Mouse (Mus musculus): ENCODE measurements around the gene Vmn1r170. TPM values are rescaled to one million over a fixed set of nuclear protein-coding genes. Genes with fewer than 3 reads are reported as not detected.

Gene Vmn1r170
- not detected for polyA plus RNA-seq (2012; fragmentation: generic; extraction: Trizol)

GRCm38 (mm10) chr7:23605875-23606274 lies at the start of gene Vmn1r170:
Gene Vmn1r170, plus strand, starts transcription at chr7:23606175.

GRCm38 (mm10) chr7:23575226-23575625 lies 30.7 kb upstream of the Vmn1r170 start, which contains the start of gene Vmn1r169:
Gene Vmn1r169, plus strand, starts transcription at chr7:23575526.

GRCm38 (mm10) chr7:23630422-23630821 lies 24.4 kb downstream of the Vmn1r170 start, which contains the start of gene Vmn1r171:
Gene Vmn1r171, plus strand, starts transcription at chr7:23630722.

Other genes with a start within 250 kb of the Vmn1r170 start
- gene Nlrp5, start 220.3 kb upstream of the Vmn1r170 start, polyA plus RNA-seq (2012; fragmentation: generic; extraction: Trizol), result not detected
- gene Vmn1r167, start 99.0 kb upstream of the Vmn1r170 start, polyA plus RNA-seq (2012; fragmentation: generic; extraction: Trizol), result not detected
- not detected for gene Vmn1r168, start 66.4 kb upstream of the Vmn1r170 start, polyA plus RNA-seq (2012; fragmentation: generic; extraction: Trizol)
- gene Vmn1r169, start 30.6 kb upstream of the Vmn1r170 start, polyA plus RNA-seq (2012; fragmentation: generic; extraction: Trizol), result not detected
- not detected for gene Vmn1r171, start 24.5 kb downstream of the Vmn1r170 start, polyA plus RNA-seq (2012; fragmentation: generic; extraction: Trizol)
- not detected for gene Vmn1r172, start 52.1 kb downstream of the Vmn1r170 start, polyA plus RNA-seq (2012; fragmentation: generic; extraction: Trizol)
- gene Vmn1r173, start 94.5 kb downstream of the Vmn1r170 start, polyA plus RNA-seq (2012; fragmentation: generic; extraction: Trizol), result not detected
- gene Vmn1r174, start 146.1 kb downstream of the Vmn1r170 start, polyA plus RNA-seq (2012; fragmentation: generic; extraction: Trizol), result not detected
- not detected for gene Vmn1r175, start 204.5 kb downstream of the Vmn1r170 start, polyA plus RNA-seq (2012; fragmentation: generic; extraction: Trizol)
- not detected for gene Vmn1r176, start 231.2 kb downstream of the Vmn1r170 start, polyA plus RNA-seq (2012; fragmentation: generic; extraction: Trizol)